Mouse (Mus musculus) right cerebral cortex, adult 2 months (tissue): Measurements from ENCODE around the gene Map2k6.

Experiments
- DNase-seq, 2 experiments: peaks; one replicate each; pipeline ENCODE4 v3.0.0; 2021 to 2022; ENCODE audit warnings: low spot score in 2 of 2

Map2k6 gene

DNA sequence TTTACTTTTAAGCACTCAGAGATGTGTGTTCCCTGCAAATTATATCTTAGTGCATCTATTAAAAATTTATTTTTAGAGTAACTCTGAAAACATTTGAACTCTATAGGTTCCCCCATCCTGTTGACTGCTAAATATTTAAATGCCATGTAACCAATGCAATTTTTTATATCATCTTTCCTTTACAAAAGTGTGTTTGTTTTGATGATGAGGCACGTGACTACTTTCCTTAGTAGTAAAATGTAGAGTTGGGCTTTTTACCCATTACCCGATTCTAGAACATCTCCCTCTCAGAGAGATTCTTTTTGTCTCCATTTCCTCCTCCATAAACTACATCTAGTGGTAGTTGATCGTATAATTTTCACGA is 51.8 kb downstream of the Map2k6 start:
- no peak for DNase-seq

DNA sequence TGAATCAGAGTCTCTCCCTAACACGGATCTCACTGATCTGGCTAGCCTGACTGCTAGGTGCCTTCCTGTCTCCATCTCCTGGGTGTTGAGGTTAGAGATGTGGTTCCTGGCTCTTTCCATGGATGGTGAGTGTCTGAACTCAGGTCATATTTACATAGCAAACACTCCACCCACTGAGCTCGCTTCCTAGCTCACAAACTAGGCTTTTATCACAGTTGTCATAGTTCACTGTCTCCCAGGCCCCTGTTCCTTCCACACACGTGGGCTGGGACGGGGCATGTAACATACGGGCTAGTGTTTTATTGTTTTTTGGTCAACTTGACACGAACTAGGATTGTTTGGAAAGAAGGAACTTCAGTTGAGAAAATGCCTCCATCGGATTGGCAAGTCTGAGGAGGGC is 52.7 kb downstream of the Map2k6 start:
- no peak for DNase-seq

DNA sequence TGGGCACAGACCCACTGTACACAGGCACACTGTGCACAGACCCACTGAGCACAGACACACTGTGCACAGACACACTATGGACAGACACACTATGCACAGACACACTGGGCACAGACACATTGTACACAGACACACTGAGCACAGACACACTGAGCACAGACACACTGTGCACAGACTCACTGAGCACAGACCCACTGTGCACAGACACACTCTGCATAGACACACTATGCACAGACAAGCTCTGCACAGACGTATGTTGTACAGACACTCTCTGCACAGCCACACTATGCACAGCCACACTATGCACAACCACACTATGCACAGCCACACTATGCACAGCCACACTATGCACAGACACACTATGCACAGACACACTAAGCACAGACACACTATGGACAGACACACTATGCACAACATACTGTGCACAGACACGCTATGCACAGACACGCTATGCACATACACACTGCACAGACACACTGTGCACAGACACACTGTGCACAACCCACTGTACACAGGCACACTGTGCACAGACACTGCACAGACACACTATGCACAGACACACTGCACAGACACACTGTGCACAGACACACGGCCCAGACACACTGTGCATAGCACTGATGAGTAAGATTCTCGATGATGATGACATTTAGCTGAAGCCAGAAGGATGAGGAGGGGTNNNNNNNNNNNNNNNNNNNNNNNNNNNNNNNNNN is 54.7 kb downstream of the Map2k6 start:
- DNase-seq = no peak

DNA sequence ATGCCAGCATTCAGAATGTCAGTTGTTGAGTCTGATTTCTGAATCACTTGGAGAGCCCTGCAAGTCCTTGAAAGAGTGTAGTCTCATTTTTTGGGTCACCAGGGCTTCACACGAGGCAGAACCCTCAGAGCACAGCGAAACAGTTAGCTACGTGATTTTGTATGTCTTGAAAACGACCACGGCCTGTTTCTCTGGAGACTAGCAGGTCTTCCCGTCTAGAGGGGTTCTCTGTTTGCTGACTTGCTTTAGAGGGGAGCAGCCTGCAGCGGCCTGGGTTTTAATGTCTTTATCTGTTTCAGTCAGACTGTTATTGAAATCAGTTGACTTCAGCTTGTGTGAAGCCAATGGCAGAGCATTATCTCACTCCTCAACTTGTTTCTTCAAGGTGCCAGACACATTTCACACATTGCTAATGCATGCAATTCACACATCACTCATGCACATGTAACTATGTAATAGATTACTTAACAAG is 58.6 kb downstream of the Map2k6 start:
- no peak for DNase-seq

DNA sequence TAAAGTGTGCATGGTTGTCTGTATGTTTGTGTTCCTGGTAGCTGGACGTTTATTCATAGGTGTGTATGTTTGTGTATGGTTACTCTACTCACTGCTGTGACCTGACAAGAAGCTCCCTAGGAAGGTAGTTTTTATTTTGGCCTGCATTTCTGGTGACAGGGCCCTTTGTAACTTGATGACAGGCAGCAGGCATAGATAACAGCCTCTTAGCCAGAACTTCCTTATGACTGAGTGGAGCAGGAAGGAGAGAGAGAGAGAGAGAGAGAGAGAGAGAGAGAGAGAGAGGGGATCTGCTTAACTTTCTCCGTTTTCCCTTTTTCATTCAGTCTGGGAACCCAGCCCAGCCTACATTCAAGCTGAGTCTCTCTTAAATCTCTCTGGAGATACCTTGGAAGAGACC is 61.6 kb downstream of the Map2k6 start:
- no peak for DNase-seq

DNA sequence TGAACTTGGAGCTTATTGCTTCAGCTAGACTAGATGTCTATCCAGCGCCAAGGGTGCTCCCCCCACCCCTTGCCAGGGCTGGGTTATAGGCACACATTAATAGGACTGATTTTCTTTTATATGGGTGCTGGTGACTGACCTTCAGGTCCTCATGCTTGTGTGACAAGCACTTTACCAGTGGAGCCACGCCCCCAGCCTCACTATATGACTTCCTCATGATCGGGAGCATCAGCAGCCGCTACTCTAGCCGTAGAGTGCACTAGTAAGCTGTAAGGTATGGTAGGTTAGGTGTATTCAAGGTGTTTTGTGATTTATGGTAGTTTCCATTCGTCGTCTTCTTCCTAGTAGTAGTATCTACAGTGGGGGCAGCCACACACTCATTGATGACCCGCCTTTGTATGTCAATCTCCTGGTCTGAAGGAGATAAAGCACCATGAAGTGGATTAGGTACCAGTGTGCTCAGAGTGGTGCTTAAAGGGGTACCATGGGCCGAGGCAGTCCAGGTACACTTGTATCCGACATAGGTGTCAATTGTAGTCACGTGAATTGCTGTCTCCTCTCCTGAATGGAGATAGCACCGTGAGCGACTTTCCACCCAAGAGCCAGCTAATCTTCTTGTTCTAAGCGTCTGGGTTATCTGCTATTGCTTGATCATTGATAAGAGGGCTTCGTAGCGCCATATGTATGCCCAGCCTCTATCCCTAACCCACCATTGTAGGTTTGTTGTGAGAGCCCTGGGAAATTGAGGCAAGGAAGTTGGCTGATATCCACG is 62.8 kb downstream of the Map2k6 start:
- no peak for DNase-seq

DNA sequence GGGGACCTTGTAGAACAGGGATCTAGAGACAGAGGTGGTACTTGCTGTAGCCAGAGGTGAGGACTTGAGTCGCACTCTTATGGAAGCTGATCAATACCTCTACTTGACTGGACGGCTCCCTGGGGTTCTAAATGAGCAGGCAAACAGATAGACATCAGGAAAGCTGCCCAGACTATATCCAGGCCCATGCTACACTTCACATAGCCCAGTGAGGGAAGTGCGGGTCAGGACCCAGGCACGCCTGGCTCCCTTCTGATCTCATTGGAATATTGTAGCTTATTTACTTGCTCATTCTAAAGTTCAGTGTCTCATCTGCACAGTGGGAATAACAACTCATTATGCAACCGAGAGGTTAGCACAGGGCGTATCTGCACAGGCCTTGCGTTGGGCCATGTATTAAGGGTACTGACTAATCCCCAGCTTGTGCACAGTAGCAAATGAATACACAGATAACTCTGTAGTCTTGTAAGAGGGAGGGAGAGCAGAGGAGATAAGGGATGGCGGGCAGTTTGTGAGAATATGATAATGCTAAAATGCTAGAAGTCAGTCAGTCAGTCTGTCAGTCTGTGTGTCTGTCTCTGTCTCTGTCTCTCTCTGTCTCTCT is 64.2 kb downstream of the Map2k6 start:
- DNase-seq = no peak

DNA sequence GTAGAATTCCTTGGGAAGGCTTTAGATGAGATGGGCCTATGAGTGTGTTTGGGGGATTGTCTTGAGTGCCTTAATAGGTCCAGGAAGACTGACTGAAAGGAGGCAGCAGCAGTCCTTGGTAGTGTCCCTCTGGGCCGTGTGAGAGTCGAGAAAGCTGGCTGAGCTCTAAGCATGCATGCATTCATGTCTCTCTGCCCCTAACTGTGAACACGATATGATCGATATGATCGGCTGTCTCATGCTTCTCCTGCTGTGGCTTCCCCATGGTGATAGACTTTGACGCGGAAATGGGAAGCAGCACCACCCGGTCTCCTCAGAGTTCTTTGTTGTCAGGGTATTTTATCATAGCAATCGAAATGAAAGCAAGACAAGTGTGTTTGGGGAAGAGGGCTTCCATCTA is 64.9 kb downstream of the Map2k6 start:
- DNase-seq = no peak

DNA sequence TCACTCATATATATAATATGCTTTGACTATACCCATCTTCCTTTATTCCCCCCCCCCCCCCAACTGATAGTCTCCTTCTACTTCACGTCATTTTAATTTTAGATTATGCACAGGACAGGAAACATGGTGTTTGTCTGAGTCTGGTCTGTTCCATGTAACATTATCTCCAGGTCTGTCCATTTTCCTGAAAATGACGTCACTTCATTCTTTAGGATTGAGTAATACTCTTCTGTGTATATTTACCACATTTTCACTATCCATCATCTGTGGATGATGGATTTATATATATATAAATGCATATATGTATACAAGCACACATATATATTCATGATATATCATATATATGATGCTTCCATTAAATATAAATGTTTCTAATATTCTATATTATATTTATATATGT is 70.1 kb downstream of the Map2k6 start:
- no peak for DNase-seq

DNA sequence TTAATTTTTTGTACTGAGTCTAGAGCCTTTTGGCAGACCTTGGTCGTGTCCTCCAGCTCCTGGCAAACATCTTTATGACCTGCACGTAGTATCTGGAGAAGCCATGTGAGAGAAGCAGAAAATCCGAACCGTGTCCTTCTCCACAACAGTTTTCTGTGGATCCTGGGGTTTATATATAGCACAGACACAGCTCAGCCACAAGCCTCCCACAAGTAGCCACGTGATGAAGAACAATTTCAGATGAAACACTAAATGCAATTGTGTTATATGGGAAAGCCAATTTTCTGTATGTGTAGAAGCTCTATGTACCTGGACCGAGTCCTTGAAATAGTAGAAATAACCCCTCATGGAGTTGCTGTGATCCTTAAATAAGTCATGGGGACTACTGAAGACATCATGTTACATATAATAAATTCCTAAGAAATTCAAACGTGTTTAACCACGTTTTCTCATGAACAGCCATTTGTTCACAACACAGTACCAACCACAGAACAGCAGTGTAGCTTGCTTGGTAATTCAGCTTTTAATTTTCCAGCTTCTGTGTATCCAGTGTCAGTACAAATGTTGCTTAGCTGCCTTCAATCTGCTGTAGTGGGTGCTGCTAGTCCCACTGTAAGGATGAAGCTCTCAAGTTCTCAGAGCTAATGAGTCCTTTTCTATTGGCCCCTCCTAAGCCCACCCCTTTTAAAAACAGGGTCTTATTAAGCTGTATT is 71.8 kb downstream of the Map2k6 start:
- no peak for DNase-seq

DNA sequence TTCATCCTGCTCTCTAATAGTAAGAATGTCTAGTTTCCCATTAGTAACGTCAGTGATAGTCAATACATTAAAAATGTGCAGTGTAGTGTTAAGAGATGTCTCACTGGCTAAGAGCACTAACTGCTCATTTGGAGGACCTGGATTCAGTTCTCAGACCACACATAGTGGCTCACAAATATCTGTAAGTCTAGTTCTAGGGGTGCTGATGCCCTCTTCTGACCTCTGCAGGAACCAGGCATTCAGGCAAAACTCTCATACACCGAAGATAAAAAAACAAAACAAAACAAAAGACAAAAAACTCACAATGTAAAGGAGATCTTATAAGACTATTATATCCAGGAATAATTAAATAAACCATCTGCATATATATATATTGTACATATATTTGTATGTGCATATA is 72.4 kb downstream of the Map2k6 start:
- no peak for DNase-seq

DNA sequence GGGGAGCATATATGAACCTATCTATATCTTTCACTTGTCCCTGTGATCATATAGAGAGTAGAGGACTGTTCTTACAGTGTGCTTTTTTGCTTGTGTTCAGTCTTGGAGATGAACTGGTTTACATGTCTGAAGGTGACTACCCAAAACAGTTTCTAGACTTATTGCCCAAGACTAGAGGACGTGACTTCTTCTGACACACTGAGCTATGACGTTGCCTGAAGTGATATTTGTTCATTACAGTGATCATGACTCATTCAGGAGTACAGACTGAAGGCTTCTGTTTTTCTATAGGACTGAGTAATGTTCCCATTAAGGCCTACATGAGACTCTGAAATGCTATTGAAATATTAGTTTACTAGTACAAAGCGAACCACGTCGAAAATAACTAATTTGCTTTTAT is 73.2 kb downstream of the Map2k6 start:
- no peak for DNase-seq

DNA sequence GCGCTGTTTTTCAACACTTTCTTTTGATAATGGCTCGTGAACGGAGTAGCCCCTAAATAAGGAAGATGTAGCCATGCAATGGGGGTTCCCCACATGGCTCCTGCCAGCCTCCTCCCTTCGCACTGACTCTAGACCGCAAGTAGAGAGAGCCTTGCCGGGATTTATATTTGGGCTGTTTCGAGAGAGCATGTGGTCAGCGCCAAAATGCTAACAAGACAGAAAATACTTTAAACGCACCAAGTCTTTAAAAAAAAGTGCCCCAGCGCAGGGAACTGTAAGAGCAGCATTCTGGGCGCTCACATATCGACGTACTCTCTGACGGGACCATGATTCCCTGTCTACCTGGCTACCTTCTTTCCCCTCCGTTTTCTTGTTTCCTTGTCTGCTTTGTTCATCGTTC is 74.6 kb downstream of the Map2k6 start:
- no peak for DNase-seq

DNA sequence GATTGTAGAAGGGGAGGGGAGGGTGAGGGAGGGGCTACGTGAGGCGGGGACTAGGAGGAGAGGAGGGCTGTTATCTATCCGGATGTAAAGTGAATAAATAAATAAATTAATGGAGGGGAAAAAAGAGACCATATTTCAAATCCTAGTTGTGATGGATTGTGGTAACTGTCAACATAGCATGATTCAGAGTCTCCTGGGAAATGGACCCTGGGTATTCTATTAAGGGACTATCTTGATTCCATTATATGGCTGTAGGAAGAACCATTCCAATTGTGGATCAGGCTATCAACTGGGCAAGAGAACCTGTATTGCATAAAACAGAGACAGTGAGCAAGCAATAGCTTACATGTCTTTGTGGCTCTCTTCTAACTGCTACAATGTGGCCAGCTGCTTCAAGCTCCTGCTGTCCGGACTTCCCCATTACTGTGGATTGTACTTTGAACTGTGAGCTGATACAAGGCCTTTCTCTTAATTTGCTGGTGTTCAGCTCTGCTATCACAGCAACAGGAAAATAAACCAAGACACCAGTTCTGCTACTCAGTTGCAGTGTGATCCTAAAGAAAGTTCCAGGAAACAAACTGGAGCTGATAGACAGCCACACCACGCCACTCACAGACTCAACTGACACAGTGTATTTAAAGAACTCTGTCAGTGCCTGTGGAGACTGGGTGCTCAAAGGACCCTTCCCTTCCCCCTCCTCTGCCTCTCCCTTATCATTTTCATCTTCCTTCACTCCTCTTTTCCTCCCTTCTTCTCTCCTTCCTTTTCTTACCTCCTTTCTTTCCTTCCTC is 77.6 kb downstream of the Map2k6 start:
- DNase-seq = no peak

DNA sequence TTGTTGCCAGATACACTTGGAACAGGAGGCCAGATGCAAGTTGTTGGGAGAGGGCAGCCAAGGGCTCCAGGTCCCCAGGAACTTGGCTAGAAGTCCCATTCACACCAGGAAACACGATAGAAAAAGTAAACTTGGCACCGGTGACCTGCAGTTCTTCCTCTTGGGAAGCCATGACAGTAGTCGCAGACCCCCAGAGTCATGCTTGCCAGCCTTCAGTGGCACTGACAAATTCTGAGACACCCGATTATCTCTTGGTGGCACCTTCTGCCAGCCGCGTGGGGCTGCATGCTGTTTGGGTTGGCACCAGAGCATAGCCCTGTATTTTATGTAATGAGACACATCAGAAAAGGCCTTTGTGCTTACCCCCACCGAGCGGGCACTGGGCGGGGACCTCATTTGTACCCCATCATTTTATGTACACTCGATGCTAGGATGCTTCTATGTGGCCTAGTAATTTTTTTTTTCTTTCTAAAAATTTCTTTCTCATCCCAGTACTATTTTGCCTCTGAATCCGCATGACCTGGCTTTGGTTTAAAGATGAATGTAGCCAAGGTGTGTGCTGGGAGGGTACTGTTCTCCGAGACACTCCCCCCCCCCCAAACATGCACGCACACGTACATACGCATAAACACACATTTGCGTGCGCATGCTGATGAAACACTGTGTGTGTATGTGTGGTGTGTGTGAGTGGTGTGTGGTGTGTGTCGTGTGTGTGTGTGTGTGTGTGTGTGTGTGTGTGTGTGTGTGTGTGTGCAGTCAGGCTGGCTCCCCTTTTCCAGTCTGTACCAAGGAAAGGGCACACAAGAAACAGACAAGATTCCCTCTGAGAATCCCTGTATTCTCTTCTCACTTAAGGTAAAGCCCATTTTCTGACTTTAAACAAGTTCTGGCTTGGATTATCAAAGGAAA is 79.3 kb downstream of the Map2k6 start:
- no peak for DNase-seq

DNA sequence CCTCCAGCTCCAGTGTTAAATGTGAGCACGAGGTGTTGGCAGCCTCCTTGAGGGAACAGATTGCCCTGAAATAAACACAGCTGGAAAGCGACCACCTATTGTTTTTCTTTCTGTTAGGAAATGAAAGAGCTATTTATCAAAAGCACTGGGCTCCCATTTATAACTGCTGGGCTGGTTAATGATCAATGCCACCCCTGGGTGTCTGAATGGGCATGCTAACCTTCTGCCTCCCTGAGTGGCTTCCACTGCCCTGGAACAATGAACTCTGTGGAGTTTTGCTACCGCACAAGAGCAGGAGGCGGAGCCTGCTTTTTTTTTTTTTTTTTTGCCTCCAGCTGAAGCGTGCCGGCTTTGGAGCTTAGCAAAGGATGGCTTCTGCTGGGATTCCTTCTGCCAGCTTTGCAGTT is 80.1 kb downstream of the Map2k6 start:
- DNase-seq = no peak

DNA sequence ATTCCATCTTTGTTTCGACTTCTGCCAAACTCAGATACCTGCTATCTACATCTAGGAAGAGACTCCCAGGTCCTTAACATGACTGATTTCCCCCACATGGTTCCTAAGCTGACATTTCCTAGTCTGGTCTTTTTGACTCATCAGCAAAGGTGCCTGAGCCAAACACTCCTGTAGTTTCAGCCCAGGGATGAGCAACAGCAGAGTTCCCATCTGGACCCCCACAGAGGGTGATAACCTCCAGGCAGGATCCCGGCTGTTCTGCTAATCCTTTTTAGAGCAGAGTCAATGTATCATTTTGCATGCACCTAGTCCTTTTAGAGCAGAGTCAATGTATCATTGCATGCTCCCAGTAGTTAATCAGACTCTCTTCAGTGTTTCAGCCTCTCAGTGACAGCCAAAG is 82.5 kb downstream of the Map2k6 start:
- no peak for DNase-seq

DNA sequence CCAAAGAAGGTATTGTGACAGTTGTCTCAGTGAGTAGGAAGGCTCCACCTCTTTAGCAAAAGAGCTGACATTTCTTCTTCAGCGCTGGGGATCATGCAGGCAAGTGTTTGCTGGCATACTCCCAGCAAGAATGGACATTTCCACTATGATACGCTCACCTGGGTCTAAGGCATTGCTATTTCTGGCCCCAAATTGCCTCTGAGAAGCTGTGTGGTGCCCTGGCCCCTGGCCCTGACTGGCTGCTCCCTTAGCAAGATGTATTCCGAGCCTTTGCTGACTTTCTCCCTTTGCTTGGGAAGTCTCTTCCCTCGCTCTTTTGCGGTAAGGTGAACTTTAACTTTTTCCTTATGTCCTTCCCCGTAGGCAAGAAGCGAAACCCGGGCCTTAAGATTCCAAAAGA is 83.3 kb downstream of the Map2k6 start:
- no peak for DNase-seq

DNA sequence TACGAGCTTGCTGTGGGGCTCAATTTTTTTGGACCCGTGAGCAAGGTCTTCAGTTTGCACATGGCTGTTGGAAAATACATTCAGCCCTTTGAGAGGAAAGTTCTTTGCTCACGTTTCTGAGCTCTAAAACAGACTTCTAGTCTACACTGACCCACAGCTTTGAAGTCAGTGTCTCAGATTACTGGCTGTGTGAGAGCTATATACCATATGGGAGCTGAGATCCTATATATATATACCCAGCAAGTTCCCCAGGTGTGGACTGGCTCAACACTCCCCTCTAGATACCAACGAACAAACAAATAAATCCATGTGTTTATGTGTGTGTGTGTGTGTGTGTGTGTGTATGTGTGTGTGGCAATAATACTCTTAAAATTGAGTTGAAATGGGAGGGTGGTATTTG is 83.7 kb downstream of the Map2k6 start:
- no peak for DNase-seq

DNA sequence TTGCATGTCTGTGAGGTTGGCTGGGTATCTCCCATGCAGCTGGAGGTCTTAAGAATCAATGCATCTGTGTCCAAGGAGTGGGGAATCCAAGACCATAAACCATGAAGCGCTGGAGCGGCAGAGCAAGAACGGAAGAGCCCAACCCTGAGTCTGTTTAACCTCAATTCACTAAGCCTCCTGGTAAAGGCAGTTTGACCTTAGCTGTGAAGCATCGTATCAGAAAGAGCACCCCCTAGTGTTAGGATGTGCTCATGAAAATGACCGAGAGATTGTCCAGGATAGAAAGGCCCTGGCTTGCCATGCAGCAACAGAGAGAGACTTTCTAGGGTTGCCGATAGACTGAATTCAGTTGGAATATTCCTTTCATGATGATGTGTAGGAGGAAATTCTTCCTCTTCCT is 84.2 kb downstream of the Map2k6 start:
- DNase-seq = no peak

DNA sequence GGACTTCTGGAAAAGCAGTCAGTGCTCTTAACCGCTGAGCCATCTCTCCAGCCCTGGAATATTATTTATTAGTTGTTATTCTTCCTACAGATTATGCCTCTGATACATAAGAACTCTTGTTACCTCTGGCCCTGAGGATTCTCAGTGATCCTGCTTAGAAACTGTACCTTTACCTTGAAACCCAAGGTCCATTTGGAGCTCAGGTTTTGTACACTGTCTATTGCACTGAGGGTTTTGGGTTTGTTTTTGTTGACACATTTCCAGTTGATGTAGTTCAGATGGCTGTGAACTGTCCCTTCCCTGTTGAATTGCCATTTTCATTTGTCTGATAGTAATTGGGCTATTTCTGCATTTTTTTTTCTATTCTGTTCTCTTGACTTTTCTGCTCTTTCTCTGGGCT is 85.5 kb downstream of the Map2k6 start:
- no peak for DNase-seq
